Mouse (Mus musculus) kidney, postnatal 0 days (tissue): Measurements from ENCODE around the gene Mael. TPM values are rescaled to one million over a fixed set of nuclear protein-coding genes. Genes with fewer than 3 reads are reported as not detected.

ENCODE experiments used
- ATAC-seq: fragments of 200-750 bp; cut with Nextera tagmentation; replicated peaks from 2 replicates; pipeline ENCODE4 v1.8.0; 2017; ENCODE audit warnings: low read depth, moderate number of reproducible peaks, moderate TSS enrichment, moderate library complexity; ENCODE audit not compliant: low FRiP score
- DNase-seq: peaks from one replicate; pipeline ENCODE4 v3.0.0-alpha.2; 2016; ENCODE audit warnings: low spot score
- H3K27ac ChIP-seq: fragments of 300-500 bp; sonication (generic); 2 replicates; pipeline ENCODE4 v1.5.1; 2014; ENCODE audit warnings: mild to moderate bottlenecking
- H3K27me3 ChIP-seq: fragments of 300-500 bp; sonication (generic); 2 replicates; pipeline ENCODE4 v1.6.1; 2014; ENCODE audit warnings: low read length, mixed read lengths; ENCODE audit not compliant: insufficient read depth
- H3K36me3 ChIP-seq: fragments of 300-500 bp; sonication (generic); 2 replicates; pipeline ENCODE4 v1.6.1; 2014; ENCODE audit warnings: low read length, mixed read lengths; ENCODE audit not compliant: insufficient read depth
- H3K4me1 ChIP-seq: fragments of 300-500 bp; sonication (generic); replicated peaks from 2 replicates; pipeline ENCODE4 v1.6.1; 2014; ENCODE audit warnings: antibody characterized with exemption, low read length, mixed read lengths; ENCODE audit not compliant: insufficient read depth
- H3K4me2 ChIP-seq: fragments of 300-500 bp; sonication (generic); 2 replicates; pipeline ENCODE4 v1.6.1; 2014; ENCODE audit warnings: mild to moderate bottlenecking, low read length, moderate library complexity, mixed read lengths
- H3K4me3 ChIP-seq: fragments of 300-500 bp; sonication (generic); replicated peaks from 2 replicates; pipeline ENCODE4 v1.5.1; 2014; ENCODE audit warnings: low read depth, low read length
- H3K9ac ChIP-seq: fragments of 300-500 bp; sonication (generic); 2 replicates; pipeline ENCODE4 v1.6.1; 2014; ENCODE audit warnings: low read depth, low read length
- H3K9me3 ChIP-seq: fragments of 300-500 bp; sonication (generic); replicated peaks from 2 replicates; pipeline ENCODE4 v1.6.1; 2016; ENCODE audit warnings: low read length, inconsistent platforms, mixed read lengths
- CTCF ChIP-seq: IDR thresholded peaks from 2 replicates; pipeline ENCODE4 v1.5.1; 2016; ENCODE audit warnings: antibody characterized with exemption, low read depth, mild to moderate bottlenecking, moderate library complexity
- WGBS: fragments of 180-500 bp; shearing (Covaris S2); extraction: QIAGEN DNeasy Blood & Tissue Kit; methylation state at CpG from one replicate; pipeline ENCODE4 v1.1.7; 2014; 5-methylcytosine and 5-hydroxymethylcytosine counted together
- polyA plus RNA-seq: library from polyadenylated mRNA; unstranded; fragments of >200 nt; fragmentation: Nextera tagmentation; extraction: Ambion mirVana; gene quantifications from 2 replicates; pipeline ENCODE4 v1.2.1, GENCODE M21; 2015

Mael gene
- polyA plus RNA-seq, 1 experiment from 2014 or later, result not detected

DNA sequence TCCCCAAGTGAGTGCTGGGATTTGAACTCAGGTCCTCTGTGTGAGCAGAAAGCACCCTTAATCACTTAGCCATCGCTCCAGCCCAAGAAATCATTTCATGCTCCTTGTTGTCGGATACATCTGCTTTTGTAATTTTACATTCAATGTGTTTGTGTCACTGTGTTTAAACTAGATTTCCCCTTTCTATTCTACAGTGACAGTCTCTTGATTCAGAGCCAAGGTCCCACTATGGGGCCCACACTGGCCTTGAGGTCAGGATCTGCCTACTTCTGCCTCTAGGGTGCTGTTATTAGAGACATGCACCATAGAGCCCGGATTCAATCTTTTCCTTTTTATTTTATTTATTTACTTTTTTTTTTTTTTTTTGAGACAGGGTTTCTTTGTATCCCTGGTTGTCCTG is 65.6 kb downstream of the Mael start:
- Histone ChIP-seq H3K27me3 (no peaks in the 10 kb centered on the region), H3K4me2 (no peak overlapping the region), H3K36me3 (no peaks in the 10 kb centered on the region), H3K4me3 (no peak overlapping the region), H3K9ac (no peak overlapping the region), H3K9me3 (no peaks in the 10 kb centered on the region), H3K27ac (no peak overlapping the region), H3K4me1 (no peaks in the 10 kb centered on the region)
- WGBS, result 62% methylated on average over 3 of the region's 3 CpGs
- DNase-seq (no peak), ATAC-seq (no peak)
- TF ChIP-seq CTCF, result no peak

DNA sequence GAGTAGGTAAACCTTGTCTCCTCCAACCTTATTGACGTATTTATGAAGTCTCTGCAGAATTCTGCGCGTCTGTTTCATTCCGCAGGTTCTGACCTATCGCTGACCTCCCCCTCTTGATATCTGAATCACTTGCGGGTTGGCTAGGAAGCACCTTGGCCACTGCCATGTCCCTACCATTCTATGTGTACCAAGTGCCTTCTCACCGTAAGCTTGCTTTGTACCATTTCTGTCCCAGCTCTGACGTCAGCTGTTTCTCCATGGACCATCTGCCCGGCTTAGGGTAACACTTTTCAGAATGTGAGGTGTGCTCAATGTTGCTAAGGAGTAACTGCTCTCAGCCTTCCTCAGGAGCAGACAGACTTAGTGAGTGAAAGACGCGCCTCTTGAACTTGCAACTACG is 67.7 kb downstream of the Mael start:
- WGBS, result 90% methylated on average over 12 of the region's 12 CpGs
- TF ChIP-seq CTCF, result no peak
- Histone ChIP-seq H3K9ac (no peak overlapping the region), H3K4me2 (no peak overlapping the region), H3K4me1 (no peaks in the 10 kb centered on the region), H3K36me3 (no peaks in the 10 kb centered on the region), H3K27me3 (no peaks in the 10 kb centered on the region), H3K9me3 (no peaks in the 10 kb centered on the region), H3K4me3 (no peak overlapping the region), H3K27ac (no peak overlapping the region)
- ATAC-seq, result no peak
- no peak for DNase-seq

DNA sequence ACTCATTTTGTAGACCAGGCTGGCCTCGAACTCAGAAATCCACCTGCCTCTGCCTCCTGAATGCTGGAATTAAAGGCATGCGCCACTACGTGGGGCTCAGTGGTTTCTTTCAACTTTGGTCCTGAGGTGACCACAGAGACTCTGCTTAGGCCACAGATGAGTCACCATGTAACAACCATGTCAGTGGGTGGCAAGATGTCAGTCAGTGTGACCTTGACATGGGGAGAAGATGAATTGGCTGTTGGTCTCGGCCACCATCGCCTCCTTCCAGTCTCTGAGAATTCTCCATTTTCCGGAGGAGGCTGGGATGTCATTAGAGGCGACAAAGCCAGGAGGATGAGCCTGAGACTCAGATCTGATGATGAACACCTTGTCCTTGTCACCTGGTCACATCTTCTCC is 68.8 kb downstream of the Mael start:
- TF ChIP-seq CTCF, result no peak
- Histone ChIP-seq H3K4me3 (no peak overlapping the region), H3K4me1 (no peaks in the 10 kb centered on the region), H3K27ac (no peak overlapping the region), H3K27me3 (no peaks in the 10 kb centered on the region), H3K9ac (no peak overlapping the region), H3K36me3 (no peaks in the 10 kb centered on the region), H3K4me2 (no peak overlapping the region), H3K9me3 (no peaks in the 10 kb centered on the region)
- ATAC-seq (no peak), DNase-seq (no peak)
- WGBS, result 72% methylated on average over 7 of the region's 7 CpGs

DNA sequence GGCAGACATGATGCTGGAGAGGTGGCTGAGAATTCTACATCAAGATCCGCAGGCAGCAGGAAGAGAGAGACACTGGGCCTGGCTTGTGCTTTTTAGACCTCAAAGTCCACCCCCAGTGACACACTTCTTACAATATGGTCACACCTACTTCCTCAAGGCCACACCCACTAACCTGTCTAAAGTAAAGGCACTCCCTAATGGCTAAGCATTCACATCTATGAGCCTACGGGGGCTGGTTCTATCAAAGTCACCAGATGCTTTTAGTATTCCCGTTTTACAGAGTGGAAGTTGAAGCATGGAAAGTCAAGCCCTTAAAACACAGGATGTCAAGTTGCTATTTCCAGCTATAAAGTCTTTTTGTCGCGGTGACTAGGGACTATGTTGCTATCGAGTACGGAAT is 70.5 kb downstream of the Mael start:
- no peak for ATAC-seq
- no peaks in the 10 kb centered on the region for H3K4me1 ChIP-seq
- H3K9me3 ChIP-seq, result no peaks in the 10 kb centered on the region

DNA sequence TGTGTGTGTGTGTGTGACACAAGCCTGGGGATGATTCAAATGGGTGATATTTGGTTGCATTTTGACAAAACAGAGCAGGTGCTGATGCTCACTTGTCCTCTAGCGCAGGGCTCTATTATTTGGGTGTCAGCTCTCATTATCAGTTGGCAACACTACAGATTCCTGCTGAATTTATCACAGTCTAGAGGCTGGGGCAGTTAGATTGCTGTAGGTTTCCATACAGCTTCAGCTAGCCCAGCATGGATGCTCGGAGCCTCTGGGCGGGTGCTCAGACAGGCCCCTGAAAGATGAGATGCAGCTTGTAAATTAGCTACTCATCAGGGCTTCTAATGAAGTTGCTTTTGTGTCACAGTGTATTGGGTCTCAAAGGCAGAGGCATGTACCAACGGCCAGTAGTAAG is 71.1 kb downstream of the Mael start:
- no peak overlapping the region for H3K9ac ChIP-seq
- no peak overlapping the region for H3K4me2 ChIP-seq
- no peak for DNase-seq
- no peak for TF ChIP-seq CTCF
- H3K9me3 ChIP-seq, result no peaks in the 10 kb centered on the region
- no peaks in the 10 kb centered on the region for H3K27me3 ChIP-seq
- H3K36me3 ChIP-seq, result no peaks in the 10 kb centered on the region
- H3K4me1 ChIP-seq, result no peaks in the 10 kb centered on the region
- H3K27ac ChIP-seq, result no peak overlapping the region
- no peak for ATAC-seq
- H3K4me3 ChIP-seq, result no peak overlapping the region
- 72% methylated on average over 4 of the region's 4 CpGs for WGBS

More for the DNA sequence above, 70.5 kb downstream of the Mael start:
- no peak overlapping the region for H3K27ac ChIP-seq
- H3K4me3 ChIP-seq, result no peak overlapping the region
- no peak for TF ChIP-seq CTCF
- H3K27me3 ChIP-seq, result no peaks in the 10 kb centered on the region
- H3K36me3 ChIP-seq, result no peaks in the 10 kb centered on the region
- no peak overlapping the region for H3K4me2 ChIP-seq
- no peak for DNase-seq
- WGBS, result 92% methylated on average over 7 of the region's 7 CpGs
- H3K9ac ChIP-seq, result no peak overlapping the region

DNA sequence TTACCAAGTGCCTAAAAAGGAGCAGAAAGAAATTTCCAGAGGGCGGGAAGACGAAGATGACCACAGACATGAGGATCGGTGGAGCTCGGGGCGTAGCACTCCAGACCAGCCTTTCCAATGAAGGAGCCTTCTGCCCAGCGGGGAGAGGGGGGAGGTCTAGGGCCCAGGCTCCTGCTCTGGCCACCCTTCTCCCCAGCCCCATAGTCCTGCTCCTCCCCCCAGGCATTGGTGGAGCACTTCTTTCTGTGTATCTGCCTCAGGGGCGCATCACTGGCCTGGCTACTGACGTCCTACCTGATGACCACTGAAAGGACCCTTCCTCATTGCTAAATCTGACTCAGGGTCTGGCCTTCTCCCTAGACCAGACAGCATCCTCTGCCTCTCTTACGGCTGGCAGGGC is 73.4 kb downstream of the Mael start:
- ATAC-seq (no peak), DNase-seq (no peak)
- no peak for TF ChIP-seq CTCF
- Histone ChIP-seq H3K4me1 (no peaks in the 10 kb centered on the region), H3K4me2 (no peak overlapping the region), H3K27me3 (no peaks in the 10 kb centered on the region), H3K27ac (no peak overlapping the region), H3K4me3 (no peak overlapping the region), H3K9me3 (no peaks in the 10 kb centered on the region), H3K36me3 (no peaks in the 10 kb centered on the region), H3K9ac (no peak overlapping the region)
- 93% methylated on average over 9 of the region's 9 CpGs for WGBS

DNA sequence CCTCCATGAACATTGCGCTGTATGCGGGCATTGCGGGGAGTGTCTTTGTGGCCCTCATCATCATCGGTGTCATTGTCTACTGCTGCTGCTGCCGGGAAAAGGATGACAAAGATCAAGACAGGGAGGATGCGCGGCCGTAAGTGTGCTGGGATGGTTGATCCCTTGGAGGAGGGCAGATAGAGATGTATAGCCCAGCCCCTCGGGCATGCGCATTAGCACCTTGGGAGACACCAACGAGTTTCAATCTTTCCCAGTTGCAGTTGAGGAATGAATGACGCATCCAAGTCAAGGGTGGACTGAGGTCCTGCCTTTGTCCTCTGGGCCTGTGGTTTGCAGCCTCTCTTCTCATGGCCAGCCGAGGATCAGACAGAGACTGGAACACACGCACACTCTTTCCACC is 74.0 kb downstream of the Mael start:
- no peak for TF ChIP-seq CTCF
- no peak overlapping the region for H3K27ac ChIP-seq
- H3K4me2 ChIP-seq, result no peak overlapping the region
- no peak overlapping the region for H3K9ac ChIP-seq
- H3K36me3 ChIP-seq, result no peaks in the 10 kb centered on the region
- WGBS, result 91% methylated on average over 14 of the region's 14 CpGs
- ATAC-seq (no peak), DNase-seq (no peak)
- no peaks in the 10 kb centered on the region for H3K9me3 ChIP-seq
- H3K4me3 ChIP-seq, result no peak overlapping the region
- no peaks in the 10 kb centered on the region for H3K27me3 ChIP-seq
- no peaks in the 10 kb centered on the region for H3K4me1 ChIP-seq
